Mouse (Mus musculus) G1E (cell line): ENCODE results near the gene Atrnl1. TPM values are rescaled to one million over a fixed set of nuclear protein-coding genes. Genes with fewer than 3 reads are reported as not detected.

Experiments used
- ATAC-seq: 2 replicates; pipeline ENCODE4 v1.8.0; 2016; ENCODE audit warnings: mild to moderate bottlenecking; ENCODE audit not compliant: insufficient number of reproducible peaks, poor library complexity, low FRiP score, severe bottlenecking; ENCODE audit errors: extremely low read depth
- DNase-seq: peaks from one replicate; pipeline ENCODE4 v3.0.0; 2012; ENCODE audit warnings: low spot score
- H3K27me3 ChIP-seq: 2 replicates; pipeline ENCODE4 v1.6.1; 2012; ENCODE audit warnings: mild to moderate bottlenecking, low read length, inconsistent platforms; ENCODE audit not compliant: insufficient read depth
- H3K36me3 ChIP-seq: replicated peaks from 2 replicates; pipeline ENCODE3; 2012; ENCODE audit warnings: mild to moderate bottlenecking, inconsistent platforms
- H3K4me1 ChIP-seq: 2 replicates; pipeline ENCODE4 v1.6.1; 2012; ENCODE audit warnings: low read depth, low read length, inconsistent platforms, mixed read lengths; ENCODE audit not compliant: insufficient read depth
- H3K4me3 ChIP-seq: 2 replicates; pipeline ENCODE4 v1.5.1; 2012; ENCODE audit warnings: low read depth, mild to moderate bottlenecking, inconsistent platforms, low read length, moderate library complexity, mixed read lengths
- H3K9me3 ChIP-seq: replicated peaks from 2 replicates; pipeline ENCODE4 v1.6.1; 2012; ENCODE audit warnings: inconsistent platforms
- CTCF ChIP-seq: IDR thresholded peaks from 2 replicates; pipeline ENCODE4 v1.5.1; 2012; ENCODE audit warnings: low read depth, low read length, inconsistent platforms, mixed read lengths
- GATA1 ChIP-seq: IDR thresholded peaks from 2 replicates; pipeline ENCODE4 v1.6.1; 2012; ENCODE audit warnings: borderline replicate concordance, low read length, inconsistent platforms, mixed read lengths
- GATA2 ChIP-seq: IDR thresholded peaks from 2 replicates; pipeline ENCODE4 v1.6.1; 2012; ENCODE audit warnings: low read depth, low read length, inconsistent platforms, borderline replicate concordance
- POLR2AphosphoS5 ChIP-seq: IDR thresholded peaks from 2 replicates; pipeline ENCODE4 v1.6.1; 2012; ENCODE audit warnings: low read depth, low read length, inconsistent platforms; ENCODE audit not compliant: insufficient replicate concordance
- TAL1 ChIP-seq: conservative IDR thresholded peaks from 2 replicates; pipeline ENCODE4 v1.6.1; 2012; ENCODE audit warnings: low read depth, low read length, inconsistent platforms, mixed read lengths
- polyA plus RNA-seq: library from polyadenylated mRNA; stranded (reverse); fragments of >175 nt; gene quantifications from 2 replicates; pipeline ENCODE4 v1.2.3, GENCODE M21; 2012
- total RNA-seq, 2 experiments: library from RNA; stranded (forward) in 1 of 2; stranded (reverse) in 1 of 2; fragments of 200-1000 nt in 1 of 2; fragments of >200 nt in 1 of 2; fragmentation: Nextera tagmentation in 1 of 2; gene quantifications; 2 replicates each; pipeline ENCODE4 v1.2.3; 2014 to 2017

Gene Atrnl1
- total and polyA plus RNA-seq, 3 experiments, result 0.52 to 5.8 (median 3.2) TPM

DNA sequence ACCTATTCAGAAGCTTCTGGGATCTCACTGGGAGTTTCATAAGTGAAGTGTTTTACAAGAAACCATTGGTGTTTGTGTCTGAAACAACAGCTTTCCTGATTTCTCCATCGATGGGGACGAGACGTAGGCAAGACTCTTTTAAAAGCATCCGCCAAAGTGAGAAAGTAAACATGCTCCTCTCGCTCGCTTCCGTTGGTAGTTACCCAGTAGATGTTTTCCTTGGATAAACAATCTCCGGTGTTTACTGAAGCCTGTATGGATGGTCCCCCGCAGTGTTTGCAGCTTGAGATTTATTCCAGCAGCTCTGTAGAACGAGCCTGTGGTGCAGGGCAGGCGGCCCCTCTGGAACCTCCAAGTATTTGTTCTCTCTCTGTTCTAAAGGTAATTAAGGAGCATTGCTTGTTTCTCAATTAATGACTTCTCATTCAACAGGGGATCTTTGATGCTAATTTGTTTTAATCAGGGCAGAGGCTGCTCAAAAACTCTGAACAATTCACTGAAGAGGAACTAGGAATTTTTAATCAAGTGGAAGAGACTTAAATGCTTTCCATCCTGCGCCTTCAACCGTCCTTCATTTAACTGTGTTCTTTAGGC is 529.5 kb downstream of the Atrnl1 start:
- no peaks in the 10 kb centered on the region for H3K36me3 ChIP-seq
- no peak for ATAC-seq
- H3K4me3 ChIP-seq, result no peak overlapping the region
- peaks cover 23% of the 10 kb centered on the region for H3K9me3 ChIP-seq
- no peaks in the 10 kb centered on the region for H3K27me3 ChIP-seq
- TF ChIP-seq POLR2AphosphoS5 (no peak), CTCF (no peak), GATA1 (no peak), TAL1 (no peak), GATA2 (no peak)
- H3K4me1 ChIP-seq, result no peaks in the 10 kb centered on the region
- DNase-seq, result no peak

DNA sequence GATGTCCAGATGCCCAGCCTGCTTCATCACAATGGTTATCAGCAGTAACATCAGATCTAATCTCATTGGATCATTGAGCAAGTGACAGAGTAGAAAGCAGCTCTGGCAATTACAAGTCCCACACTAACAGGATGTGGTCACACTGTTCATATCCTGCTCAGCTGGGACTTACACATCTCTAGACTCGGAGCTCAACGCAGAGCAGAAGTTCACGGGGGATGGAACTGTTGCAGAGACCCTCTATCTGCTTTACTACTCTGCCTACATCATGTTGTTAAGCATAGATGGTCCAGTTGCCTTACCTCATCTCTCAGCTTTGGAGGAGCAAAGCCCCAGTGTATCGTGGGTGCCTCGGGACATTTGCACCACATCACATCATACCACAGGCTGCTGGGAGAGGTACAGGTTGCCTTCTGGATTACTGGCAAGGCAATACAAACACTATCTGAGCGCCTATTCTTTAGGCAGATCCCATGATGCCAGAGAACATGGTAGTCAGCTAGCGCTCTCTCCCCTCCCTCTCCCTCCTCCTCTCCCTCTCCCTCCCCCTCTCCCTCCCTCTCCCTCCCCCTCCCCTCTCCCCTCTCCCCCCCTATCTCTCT is 533.1 kb downstream of the Atrnl1 start:
- Histone ChIP-seq H3K4me3 (no peak overlapping the region), H3K9me3 (peaks cover 10% of the 10 kb centered on the region; the same call in 1 of the 2 replicates), H3K4me1 (no peaks in the 10 kb centered on the region), H3K27me3 (no peaks in the 10 kb centered on the region), H3K36me3 (no peaks in the 10 kb centered on the region)
- DNase-seq, result no peak
- no peak for TF ChIP-seq CTCF
- TF ChIP-seq GATA2, result no peak
- TF ChIP-seq TAL1, result no peak
- TF ChIP-seq GATA1, result no peak
- TF ChIP-seq POLR2AphosphoS5, result no peak
- no peak for ATAC-seq

GRCm38 (mm10) chr19:58145521-58145920 is 534.7 kb downstream of the Atrnl1 start:
- ATAC-seq, result no peak
- no peaks in the 10 kb centered on the region for H3K36me3 ChIP-seq
- TF ChIP-seq GATA1 (no peak), TAL1 (no peak), GATA2 (no peak), CTCF (no peak), POLR2AphosphoS5 (no peak)

GRCm38 (mm10) chr19:58151257-58151656 is 540.4 kb downstream of the Atrnl1 start:
- no peak for TF ChIP-seq TAL1
- no peak for TF ChIP-seq GATA1
- TF ChIP-seq CTCF, result no peak
- TF ChIP-seq GATA2, result no peak
- no peak for TF ChIP-seq POLR2AphosphoS5
- ATAC-seq, result no peak
- no peaks in the 10 kb centered on the region for H3K36me3 ChIP-seq

More at GRCm38 (mm10) chr19:58145521-58145920, 534.7 kb downstream of the Atrnl1 start:
- Histone ChIP-seq H3K4me3 (no peak overlapping the region), H3K9me3 (peaks cover 12% of the 10 kb centered on the region), H3K4me1 (no peaks in the 10 kb centered on the region), H3K27me3 (no peaks in the 10 kb centered on the region)
- DNase-seq, result no peak

GRCm38 (mm10) chr19:58161569-58161968 is 550.7 kb downstream of the Atrnl1 start:
- ATAC-seq (no peak), DNase-seq (no peak)
- H3K4me1 ChIP-seq, result no peaks in the 10 kb centered on the region

More at GRCm38 (mm10) chr19:58151257-58151656, 540.4 kb downstream of the Atrnl1 start:
- H3K9me3 ChIP-seq, result peaks cover 32% of the 10 kb centered on the region
- H3K27me3 ChIP-seq, result no peaks in the 10 kb centered on the region
- H3K4me1 ChIP-seq, result no peaks in the 10 kb centered on the region
- H3K4me3 ChIP-seq, result no peak overlapping the region
- DNase-seq, result no peak

GRCm38 (mm10) chr19:58164896-58165634 is 554.2 kb downstream of the Atrnl1 start:
- Histone ChIP-seq H3K4me1 (no peaks in the 10 kb centered on the region), H3K27me3 (no peaks in the 10 kb centered on the region), H3K4me3 (no peak overlapping the region), H3K9me3 (peaks cover 36% of the 10 kb centered on the region), H3K36me3 (no peaks in the 10 kb centered on the region)
- no peak for DNase-seq
- ATAC-seq, result no peak
- TF ChIP-seq GATA1 (no peak), POLR2AphosphoS5 (no peak), TAL1 (no peak), GATA2 (no peak), CTCF (no peak)

More at GRCm38 (mm10) chr19:58161569-58161968, 550.7 kb downstream of the Atrnl1 start:
- no peak for TF ChIP-seq CTCF
- no peak for TF ChIP-seq GATA1
- TF ChIP-seq POLR2AphosphoS5, result no peak
- no peak for TF ChIP-seq GATA2
- TF ChIP-seq TAL1, result no peak
- Histone ChIP-seq H3K4me3 (no peak overlapping the region), H3K27me3 (no peaks in the 10 kb centered on the region), H3K36me3 (no peaks in the 10 kb centered on the region), H3K9me3 (peaks cover 32% of the 10 kb centered on the region)
